Mouse (Mus musculus): ENCODE results near the gene Pik3r5. TPM values are rescaled to one million over a fixed set of nuclear protein-coding genes. Genes with fewer than 3 reads are reported as not detected.

The Pik3r5 gene
- polyA plus RNA-seq, 1 experiment from 2014 or later: 0.20 TPM

GRCm38 (mm10) chr11:68436376-68436775, 4.5 kb downstream of the Pik3r5 start:
- Histone ChIP-seq H3K9me3 (no peaks in the 10 kb centered on the region), H3K9ac (replicated peaks) (no peak overlapping the region), H3K4me3 (no peak overlapping the region), H3K4me1 (peaks cover 8% of the 10 kb centered on the region; the same call in 1 of the 2 replicates), H3K27ac (replicated peaks) (no peak overlapping the region), H3K27me3 (0 out of 2 replicates have a peak, but pooled peaks cover 4% of the 10 kb centered on the region), H3K36me3 (no peaks in the 10 kb centered on the region), H3K4me2 (replicated peaks) (no peak overlapping the region)
- no peak for ATAC-seq (replicated peaks)
- 84% methylated on average over 5 of the region's 5 CpGs for WGBS

DNA sequence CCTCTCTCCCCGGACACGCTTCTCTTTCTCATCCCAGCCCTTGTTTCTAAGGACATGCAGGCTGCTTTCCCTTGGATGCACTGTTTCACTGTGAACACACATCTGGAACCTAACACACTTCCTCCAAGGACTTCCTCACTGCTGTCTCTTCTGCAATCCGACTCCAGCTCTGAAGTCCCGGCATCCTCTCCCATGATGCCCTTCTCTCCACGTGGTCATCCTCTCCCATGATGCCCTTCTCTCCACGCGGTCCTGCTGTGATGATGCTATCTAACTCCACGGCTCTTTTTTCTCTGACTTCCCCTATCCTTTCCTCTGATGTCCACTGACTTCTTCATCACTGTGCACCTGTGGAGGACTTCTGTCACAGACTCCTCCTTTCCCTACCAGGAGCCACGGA, 8.2 kb downstream of the Pik3r5 start:
- Histone ChIP-seq H3K4me1 (no peaks in the 10 kb centered on the region), H3K4me3 (no peak overlapping the region), H3K4me2 (replicated peaks) (no peak overlapping the region), H3K27ac (replicated peaks) (no peak overlapping the region), H3K9ac (replicated peaks) (no peak overlapping the region), H3K36me3 (no peaks in the 10 kb centered on the region), H3K27me3 (0 out of 2 replicates have a peak, but pooled peaks cover 3% of the 10 kb centered on the region), H3K9me3 (no peaks in the 10 kb centered on the region)
- no peak for ATAC-seq (replicated peaks)
- WGBS: 85% methylated on average over 9 of the region's 9 CpGs

DNA sequence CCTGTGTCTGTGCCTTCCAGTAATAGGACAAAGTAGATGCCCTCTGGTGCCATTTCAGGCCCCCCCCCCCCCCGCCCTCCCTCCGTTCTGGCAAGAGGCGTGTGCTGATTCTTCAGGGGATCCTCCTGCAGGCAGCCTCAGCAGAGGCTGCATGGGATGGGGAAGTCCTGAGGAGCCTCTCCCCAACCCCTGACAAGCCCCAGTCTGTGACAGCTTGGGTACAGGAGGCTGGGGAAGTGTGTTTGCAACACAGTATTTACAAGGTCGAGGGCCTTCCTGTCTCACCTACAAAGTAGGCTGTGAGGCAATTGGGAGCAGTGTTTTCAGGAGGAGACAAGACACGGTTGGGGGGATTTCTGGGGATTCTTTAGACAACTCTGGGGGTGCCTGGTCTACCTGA, 9.0 kb downstream of the Pik3r5 start:
- H3K4me3 ChIP-seq: no peak overlapping the region
- H3K9ac ChIP-seq (replicated peaks): no peak overlapping the region
- no peak overlapping the region for H3K27ac ChIP-seq (replicated peaks)
- H3K36me3 ChIP-seq: no peaks in the 10 kb centered on the region
- no peaks in the 10 kb centered on the region for H3K9me3 ChIP-seq
- H3K4me1 ChIP-seq: no peaks in the 10 kb centered on the region
- 73% methylated on average over 5 of the region's 5 CpGs for WGBS
- no peak overlapping the region for H3K4me2 ChIP-seq (replicated peaks)
- ATAC-seq (replicated peaks): no peak
- 0 out of 2 replicates have a peak, but pooled peaks cover 3% of the 10 kb centered on the region for H3K27me3 ChIP-seq

GRCm38 (mm10) chr11:68442346-68442745, 10.4 kb downstream of the Pik3r5 start:
- no peak overlapping the region for H3K27ac ChIP-seq (replicated peaks)
- ATAC-seq (replicated peaks): no peak
- H3K9ac ChIP-seq (replicated peaks): no peak overlapping the region
- no peaks in the 10 kb centered on the region for H3K9me3 ChIP-seq
- 0 out of 2 replicates have a peak, but pooled peaks cover 3% of the 10 kb centered on the region for H3K27me3 ChIP-seq
- H3K4me1 ChIP-seq: no peaks in the 10 kb centered on the region
- no peaks in the 10 kb centered on the region for H3K36me3 ChIP-seq
- H3K4me3 ChIP-seq: no peak overlapping the region
- H3K4me2 ChIP-seq (replicated peaks): no peak overlapping the region
- WGBS: 89% methylated on average over 8 of the region's 8 CpGs

- H3K27me3 ChIP-seq: 0 out of 2 replicates have a peak, but pooled peaks cover 3% of the 10 kb centered on the region
- WGBS: 85% methylated on average over 12 of the region's 12 CpGs
- H3K27ac ChIP-seq (replicated peaks): no peak overlapping the region
- no peak overlapping the region for H3K9ac ChIP-seq (replicated peaks)
- no peaks in the 10 kb centered on the region for H3K9me3 ChIP-seq
- H3K36me3 ChIP-seq: no peaks in the 10 kb centered on the region
- H3K4me1 ChIP-seq: no peaks in the 10 kb centered on the region
- ATAC-seq (replicated peaks): no peak
- no peak overlapping the region for H3K4me3 ChIP-seq
- H3K4me2 ChIP-seq (replicated peaks): no peak overlapping the region
These were observed 11.2 kb downstream of the Pik3r5 start for GRCm38 (mm10) chr11:68442983-68443638.

DNA sequence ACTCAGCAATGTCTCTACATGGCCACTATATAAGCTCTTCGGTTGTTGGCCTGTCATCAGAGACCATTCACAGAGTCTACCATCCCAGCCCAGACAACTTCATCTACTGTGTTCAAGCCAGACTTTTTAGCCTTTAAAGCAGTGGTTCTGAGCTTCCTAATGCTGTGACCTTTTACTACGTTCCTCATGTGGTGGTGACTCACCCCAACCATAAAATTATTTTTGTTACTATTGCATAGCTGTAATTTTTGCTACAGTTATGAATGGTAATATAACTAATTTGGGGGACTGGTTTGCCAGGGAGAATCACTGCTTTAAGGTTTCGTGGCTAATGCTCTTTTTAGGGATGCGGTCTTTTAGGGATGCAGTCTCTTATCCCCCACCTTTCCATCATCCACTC, 14.0 kb downstream of the Pik3r5 start:
- no peak for ATAC-seq (replicated peaks)
- H3K27ac ChIP-seq (replicated peaks): no peak overlapping the region
- 0 out of 2 replicates have a peak, but pooled peaks cover 3% of the 10 kb centered on the region for H3K27me3 ChIP-seq
- no peaks in the 10 kb centered on the region for H3K9me3 ChIP-seq
- no peak overlapping the region for H3K9ac ChIP-seq (replicated peaks)
- 93% methylated on average over 4 of the region's 4 CpGs for WGBS
- H3K4me2 ChIP-seq (replicated peaks): no peak overlapping the region
- no peak overlapping the region for H3K4me3 ChIP-seq
- H3K36me3 ChIP-seq: no peaks in the 10 kb centered on the region
- H3K4me1 ChIP-seq: no peaks in the 10 kb centered on the region

DNA sequence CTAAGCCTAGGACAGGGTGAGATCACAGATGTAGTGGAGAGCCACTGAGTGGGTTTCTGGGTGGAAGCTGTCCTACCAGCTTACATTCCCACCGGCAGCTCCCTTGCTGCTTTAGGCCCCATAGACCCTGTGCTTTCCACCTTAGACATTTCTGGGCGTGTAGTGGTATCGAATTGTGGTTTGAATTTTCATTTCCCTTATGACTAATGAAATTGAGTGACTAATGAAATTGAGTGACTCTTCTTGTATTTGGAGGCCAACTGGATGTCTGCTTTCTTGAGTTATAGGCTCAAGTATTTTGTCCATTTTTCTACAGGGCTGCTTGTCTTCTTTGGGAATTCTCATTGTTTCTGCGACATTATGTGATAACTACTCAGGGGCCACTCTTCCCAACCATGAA, 14.6 kb downstream of the Pik3r5 start:
- Histone ChIP-seq H3K27ac (replicated peaks) (no peak overlapping the region), H3K4me2 (replicated peaks) (no peak overlapping the region), H3K27me3 (0 out of 2 replicates have a peak, but pooled peaks cover 3% of the 10 kb centered on the region), H3K9ac (replicated peaks) (no peak overlapping the region), H3K9me3 (no peaks in the 10 kb centered on the region), H3K36me3 (no peaks in the 10 kb centered on the region), H3K4me1 (no peaks in the 10 kb centered on the region), H3K4me3 (no peak overlapping the region)
- ATAC-seq (replicated peaks): no peak
- WGBS: 89% methylated on average over 4 of the region's 4 CpGs

GRCm38 (mm10) chr11:68447242-68447641, 15.3 kb downstream of the Pik3r5 start:
- no peak overlapping the region for H3K27ac ChIP-seq (replicated peaks)
- no peak for ATAC-seq (replicated peaks)
- H3K9ac ChIP-seq (replicated peaks): no peak overlapping the region
- no peak overlapping the region for H3K4me2 ChIP-seq (replicated peaks)
- 0 out of 2 replicates have a peak, but pooled peaks cover 3% of the 10 kb centered on the region for H3K27me3 ChIP-seq
- H3K36me3 ChIP-seq: no peaks in the 10 kb centered on the region
- H3K9me3 ChIP-seq: no peaks in the 10 kb centered on the region
- no peaks in the 10 kb centered on the region for H3K4me1 ChIP-seq
- WGBS: 98% methylated on average over 2 of the region's 2 CpGs
- H3K4me3 ChIP-seq: no peak overlapping the region

GRCm38 (mm10) chr11:68448356-68448755, 16.4 kb downstream of the Pik3r5 start:
- Histone ChIP-seq H3K4me2 (replicated peaks) (no peak overlapping the region), H3K4me3 (no peak overlapping the region), H3K4me1 (no peaks in the 10 kb centered on the region), H3K9ac (replicated peaks) (no peak overlapping the region), H3K9me3 (no peaks in the 10 kb centered on the region), H3K27ac (replicated peaks) (no peak overlapping the region), H3K36me3 (no peaks in the 10 kb centered on the region), H3K27me3 (0 out of 2 replicates have a peak, but pooled peaks cover 3% of the 10 kb centered on the region)
- no peak for ATAC-seq (replicated peaks)
- 84% methylated on average over 7 of the region's 7 CpGs for WGBS

GRCm38 (mm10) chr11:68451282-68451735, 19.4 kb downstream of the Pik3r5 start:
- no peak overlapping the region for H3K4me3 ChIP-seq
- no peak overlapping the region for H3K27ac ChIP-seq (replicated peaks)
- WGBS: 81% methylated on average over 10 of the region's 10 CpGs
- no peaks in the 10 kb centered on the region for H3K36me3 ChIP-seq
- ATAC-seq (replicated peaks): no peak
- H3K9ac ChIP-seq (replicated peaks): no peak overlapping the region
- H3K9me3 ChIP-seq: no peaks in the 10 kb centered on the region
- no peak overlapping the region for H3K4me2 ChIP-seq (replicated peaks)
- no peaks in the 10 kb centered on the region for H3K4me1 ChIP-seq
- no peaks in the 10 kb centered on the region for H3K27me3 ChIP-seq

- WGBS: 67% methylated on average over 5 of the region's 5 CpGs
- H3K27me3 ChIP-seq: no peaks in the 10 kb centered on the region
- H3K9me3 ChIP-seq: no peaks in the 10 kb centered on the region
- H3K27ac ChIP-seq (replicated peaks): no peak overlapping the region
- H3K4me2 ChIP-seq (replicated peaks): no peak overlapping the region
- no peaks in the 10 kb centered on the region for H3K4me1 ChIP-seq
- no peak overlapping the region for H3K9ac ChIP-seq (replicated peaks)
- no peak overlapping the region for H3K4me3 ChIP-seq
- no peak for ATAC-seq (replicated peaks)
- H3K36me3 ChIP-seq: no peaks in the 10 kb centered on the region
These were observed 20.0 kb downstream of the Pik3r5 start for GRCm38 (mm10) chr11:68451747-68452405.

DNA sequence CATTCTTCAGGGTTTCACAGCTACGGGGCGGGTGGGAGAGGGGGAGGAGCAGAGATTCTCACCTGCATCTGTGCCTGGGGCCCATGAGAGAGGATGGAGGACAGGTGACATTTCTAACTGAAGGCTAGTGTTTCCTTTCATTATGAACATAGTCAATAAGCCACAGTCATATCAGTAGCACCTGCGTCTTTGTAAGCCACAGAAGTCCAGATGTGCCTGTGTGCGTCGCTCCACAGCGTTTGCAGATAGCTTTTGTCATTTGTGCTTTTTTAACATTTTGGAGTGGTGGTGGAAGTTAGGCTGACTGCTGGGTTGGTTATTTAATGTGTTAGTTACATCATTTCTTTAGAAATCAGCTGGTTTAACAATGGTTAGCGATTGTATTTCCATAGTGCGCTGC, 20.8 kb downstream of the Pik3r5 start:
- Histone ChIP-seq H3K4me1 (no peaks in the 10 kb centered on the region), H3K9ac (replicated peaks) (no peak overlapping the region), H3K4me3 (no peak overlapping the region), H3K4me2 (replicated peaks) (no peak overlapping the region), H3K27ac (replicated peaks) (no peak overlapping the region), H3K9me3 (no peaks in the 10 kb centered on the region), H3K27me3 (no peaks in the 10 kb centered on the region), H3K36me3 (no peaks in the 10 kb centered on the region)
- ATAC-seq (replicated peaks): no peak
- WGBS: 94% methylated on average over 8 of the region's 8 CpGs
